Mouse (Mus musculus): ENCODE measurements around the gene Ambra1. TPM values are rescaled to one million over a fixed set of nuclear protein-coding genes. Genes with fewer than 3 reads are reported as not detected.
A peak's percentile ranks its signal among the peaks of the same experiment; 100 is the strongest.

Gene Ambra1
- total RNA-seq, 1 experiment from 2014 or later: 28.8 TPM

- ATAC-seq (replicated peaks; ENCODE audit: low read depth, poor library complexity, severe bottlenecking): no peak
These were observed 223.9 kb downstream of the Ambra1 start for GRCm38 (mm10) chr2:91953825-91954224.

DNA sequence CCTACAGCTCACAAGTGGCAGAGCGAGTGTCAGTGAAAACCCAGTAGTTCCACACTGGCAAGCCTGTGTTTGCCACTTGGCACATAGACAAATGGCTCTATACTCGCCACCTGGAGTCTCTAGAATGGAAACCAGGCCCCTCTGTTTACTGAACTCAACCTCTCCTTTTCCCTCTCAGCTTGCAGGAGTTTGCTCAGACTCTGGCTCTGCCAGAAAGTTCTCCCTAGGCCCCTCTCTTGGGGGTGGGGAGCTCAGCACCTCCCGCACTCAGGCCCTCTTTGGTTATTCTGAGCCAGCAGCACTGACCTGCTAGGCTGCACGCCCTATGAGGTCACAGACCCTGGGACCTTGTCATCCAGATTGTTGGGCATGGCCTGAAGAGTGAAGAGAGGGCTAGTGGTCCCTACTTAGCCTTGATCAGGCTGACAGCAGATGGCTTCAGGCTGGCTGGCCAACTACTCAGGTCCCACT, 225.2 kb downstream of the Ambra1 start:
- ATAC-seq (replicated peaks; ENCODE audit: low read depth, poor library complexity, severe bottlenecking): no peak

- 0 out of 2 replicates have a peak, but pooled peaks have one; percentile 13 for ATAC-seq (replicated peaks; ENCODE audit: low read depth, poor library complexity, severe bottlenecking)
These were observed 225.9 kb downstream of the Ambra1 start for GRCm38 (mm10) chr2:91955875-91956274.

DNA sequence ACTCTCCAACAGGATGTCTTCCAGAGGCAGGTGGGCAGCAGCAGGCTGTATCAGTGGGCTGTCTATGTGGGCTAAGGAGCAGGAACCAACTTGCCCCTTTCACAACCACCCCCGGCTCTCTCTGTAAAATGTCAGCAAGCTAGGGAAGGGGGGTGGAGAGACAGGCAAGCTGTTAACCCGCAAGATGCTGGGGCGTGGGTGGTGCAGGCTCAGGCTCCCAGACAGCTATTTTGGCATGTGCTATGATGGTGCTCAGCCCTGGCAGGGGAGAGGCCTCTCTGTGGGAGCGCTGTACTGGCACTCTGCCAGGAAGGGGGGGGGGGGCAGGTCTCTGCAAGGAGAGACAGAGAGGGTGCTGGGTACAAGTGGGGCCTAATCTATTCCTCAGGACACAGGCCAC, 227.2 kb downstream of the Ambra1 start:
- ATAC-seq (replicated peaks; ENCODE audit: low read depth, poor library complexity, severe bottlenecking): peak; percentile 51

- no peak for ATAC-seq (replicated peaks; ENCODE audit: low read depth, poor library complexity, severe bottlenecking)
These were observed 228.1 kb downstream of the Ambra1 start for GRCm38 (mm10) chr2:91958049-91958448.

DNA sequence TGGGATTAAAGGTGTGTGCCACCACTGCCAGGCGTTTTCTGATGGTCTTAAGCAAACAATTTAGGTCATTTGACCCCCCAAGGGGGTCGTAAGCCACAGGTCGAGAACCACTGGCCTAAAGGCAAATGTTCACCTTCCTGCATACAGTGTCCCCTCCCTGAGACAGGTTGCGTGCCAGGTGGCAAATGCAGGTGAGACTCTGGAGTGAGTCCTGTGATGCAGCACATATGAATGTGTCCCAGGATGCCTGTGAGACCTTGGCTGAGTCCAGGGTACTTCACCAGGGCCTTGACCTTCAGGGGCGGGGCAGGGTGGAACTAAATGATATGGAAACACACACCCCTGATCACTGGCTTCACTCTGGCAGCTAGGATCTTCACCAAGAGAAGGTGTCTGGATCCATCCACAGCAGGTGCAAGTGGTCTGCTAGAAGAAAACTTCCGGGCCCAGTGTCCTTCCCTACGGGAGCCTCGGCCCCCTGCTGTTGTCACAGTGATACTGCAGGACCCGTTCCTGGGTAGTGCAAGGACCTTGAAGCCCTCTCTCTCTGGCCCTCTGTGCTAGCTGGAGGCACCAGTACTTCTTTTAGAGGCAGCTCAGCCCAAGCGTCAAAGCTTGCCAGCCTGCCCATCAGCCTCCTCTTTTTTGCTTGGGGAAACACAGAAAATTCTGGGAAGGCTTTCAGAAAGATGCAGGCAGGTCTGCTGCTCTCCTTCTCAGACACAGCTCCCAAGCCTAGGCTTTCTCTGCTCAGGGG, 228.9 kb downstream of the Ambra1 start:
- ATAC-seq (replicated peaks; ENCODE audit: low read depth, poor library complexity, severe bottlenecking): peak; percentile 40; the same call in 1 of the 2 replicates

DNA sequence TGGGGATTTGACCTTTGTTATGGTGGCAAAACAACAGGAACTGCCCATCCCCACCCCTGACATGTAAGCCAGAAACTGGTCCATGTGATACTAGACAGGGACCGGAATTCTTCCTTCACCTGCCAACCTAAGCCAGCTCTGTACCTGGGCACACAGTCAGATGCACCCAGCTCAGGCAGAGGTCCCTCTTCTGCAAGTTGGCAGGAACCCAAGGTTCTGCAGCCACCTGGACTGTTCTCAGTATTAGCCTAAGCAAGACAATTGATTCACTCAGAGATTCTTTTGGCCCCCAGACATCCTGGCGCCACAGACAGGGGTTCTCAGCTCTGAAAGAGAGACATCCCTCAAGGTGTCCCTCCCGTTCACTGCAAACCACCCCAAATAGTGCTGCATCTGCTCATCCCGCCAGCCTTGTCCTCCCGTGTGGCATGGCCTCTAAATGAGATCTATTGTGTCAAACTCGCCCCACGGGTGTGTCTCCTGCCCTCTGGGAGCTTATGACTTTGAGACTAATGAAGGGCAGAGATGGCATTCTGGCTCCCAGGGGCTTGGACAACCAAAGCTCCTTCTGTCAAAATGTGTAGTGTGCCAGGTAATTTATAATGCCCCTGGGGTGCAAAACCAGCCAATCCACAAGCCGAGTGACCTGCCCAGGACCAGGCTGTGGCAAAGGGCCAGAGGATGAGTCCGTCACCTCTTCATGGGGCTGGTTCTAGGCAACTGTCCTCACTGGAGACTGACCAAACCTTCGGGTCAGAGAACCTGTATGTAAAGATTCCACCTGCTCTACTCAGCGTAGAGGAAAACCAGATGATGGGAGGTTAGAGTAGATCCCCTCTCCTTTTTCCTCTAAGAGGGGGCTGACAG, 229.8 kb downstream of the Ambra1 start:
- no peak for ATAC-seq (replicated peaks; ENCODE audit: low read depth, poor library complexity, severe bottlenecking)

- ATAC-seq (replicated peaks; ENCODE audit: low read depth, poor library complexity, severe bottlenecking): no peak
These were observed 230.5 kb downstream of the Ambra1 start for GRCm38 (mm10) chr2:91960459-91960858.

DNA sequence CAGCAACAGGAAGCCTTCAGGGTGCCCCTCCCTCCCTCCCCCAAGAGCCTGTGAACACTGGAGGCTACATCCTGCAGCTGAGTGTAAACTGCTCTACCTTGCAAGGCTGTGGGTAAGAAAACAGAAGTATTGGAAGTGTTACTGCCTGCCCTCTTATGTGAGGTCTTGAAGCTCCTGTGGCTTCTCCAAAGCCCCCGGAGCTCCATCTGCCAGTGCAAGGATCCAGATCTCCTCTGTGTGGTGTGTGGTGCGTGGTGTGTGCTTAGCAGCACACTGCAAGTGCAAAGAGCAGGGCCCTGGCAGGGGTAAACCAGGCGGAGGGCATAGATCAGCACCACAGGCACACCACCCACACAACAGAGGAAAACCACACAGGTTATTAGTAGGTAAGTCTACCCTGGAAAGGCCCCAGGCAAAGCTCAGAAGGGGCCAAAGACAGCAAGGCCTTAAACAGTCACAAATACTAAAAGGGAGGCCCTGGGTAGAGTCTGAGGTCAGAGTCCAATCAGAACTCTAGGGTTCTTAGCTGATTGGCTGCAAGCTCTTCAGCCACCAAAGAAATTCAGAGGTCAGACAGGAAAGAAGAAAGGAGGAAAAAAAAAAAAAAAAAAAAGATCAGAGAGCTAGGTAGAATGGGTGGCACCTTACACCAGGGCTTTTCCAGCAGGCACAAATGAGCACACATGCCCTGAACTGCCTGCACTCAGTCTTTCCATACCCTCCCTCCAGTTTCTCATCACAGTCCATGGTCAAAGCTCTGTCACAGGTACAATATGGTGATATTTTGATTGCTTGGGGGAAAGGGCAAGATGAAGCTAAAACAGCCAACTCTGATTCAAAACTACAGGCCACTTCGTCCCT, 232.2 kb downstream of the Ambra1 start:
- no peak for ATAC-seq (replicated peaks; ENCODE audit: low read depth, poor library complexity, severe bottlenecking)

DNA sequence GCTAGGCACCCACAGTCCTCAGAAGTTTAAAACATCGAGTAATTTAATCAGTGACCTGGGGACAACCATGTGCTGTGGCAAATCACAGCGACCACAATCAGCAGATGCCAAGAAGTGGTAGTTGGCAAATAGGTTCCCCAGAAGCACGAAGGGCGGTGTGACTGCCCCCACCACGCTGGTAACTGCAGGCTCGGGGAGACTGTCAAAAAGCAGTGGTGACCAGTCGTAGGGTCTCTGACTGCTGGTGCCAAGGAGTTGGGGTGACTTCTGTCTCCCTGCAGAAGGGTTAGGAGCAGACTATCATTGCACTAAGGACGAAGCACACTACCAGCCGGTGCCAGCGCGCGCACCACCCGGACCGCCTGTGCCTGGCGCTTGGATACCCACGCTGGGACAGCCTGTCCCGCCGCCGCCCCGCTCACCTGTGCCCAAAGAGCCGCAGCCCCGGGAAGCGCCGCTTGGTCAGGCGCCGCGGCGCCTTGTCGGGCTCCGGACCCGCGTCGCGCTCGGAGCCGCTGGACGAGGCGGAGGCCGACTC, 233.0 kb downstream of the Ambra1 start:
- no peak for ATAC-seq (replicated peaks; ENCODE audit: low read depth, poor library complexity, severe bottlenecking)

- ATAC-seq (replicated peaks; ENCODE audit: low read depth, poor library complexity, severe bottlenecking): peak; percentile 59
These were observed 233.6 kb downstream of the Ambra1 start for GRCm38 (mm10) chr2:91963443-91963932.

GRCm38 (mm10) chr2:91964610-91965204, 234.8 kb downstream of the Ambra1 start:
- ATAC-seq (replicated peaks; ENCODE audit: low read depth, poor library complexity, severe bottlenecking): no peak

GRCm38 (mm10) chr2:91965417-91965816, 235.5 kb downstream of the Ambra1 start:
- peak; percentile 66 for ATAC-seq (replicated peaks; ENCODE audit: low read depth, poor library complexity, severe bottlenecking)

- peak; percentile 6 for ATAC-seq (replicated peaks; ENCODE audit: low read depth, poor library complexity, severe bottlenecking)
These were observed 236.4 kb downstream of the Ambra1 start for GRCm38 (mm10) chr2:91966367-91966766.

DNA sequence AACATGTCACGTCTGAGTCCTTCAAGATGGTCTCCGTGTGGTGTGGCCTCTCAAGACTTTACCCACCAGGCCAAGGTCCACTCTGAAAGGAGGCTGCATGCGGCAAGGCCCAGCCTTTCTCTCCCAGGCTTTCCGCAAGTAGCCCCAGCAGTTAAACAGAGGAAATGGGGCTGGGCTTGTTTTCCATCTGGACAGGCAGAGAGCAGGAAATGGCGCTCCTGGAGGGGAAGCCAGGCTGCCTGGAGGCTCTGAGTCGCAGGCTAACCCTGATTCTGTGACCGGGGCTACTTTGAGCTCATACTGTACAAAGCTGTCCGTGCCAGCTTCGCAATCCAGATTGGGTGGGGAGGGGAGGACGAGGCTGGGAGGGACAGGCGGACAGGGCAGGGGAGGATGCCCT, 238.0 kb downstream of the Ambra1 start:
- ATAC-seq (replicated peaks; ENCODE audit: low read depth, poor library complexity, severe bottlenecking): no peak

All from common myeloid progenitor, adult 5-6 weeks (primary cell).